Mouse (Mus musculus) kidney, adult 2 months (tissue): ENCODE data around the gene Noc2l. TPM values are rescaled to one million over a fixed set of nuclear protein-coding genes. Genes with fewer than 3 reads are reported as not detected.
A peak's percentile ranks its signal among the peaks of the same experiment; 100 is the strongest.

ENCODE experiments used
- DNase-seq: peaks from one replicate; pipeline ENCODE4 v3.0.0; 2021
- H3K27ac ChIP-seq: fragments of 200-500 bp; 2 replicates; pipeline ENCODE4 v1.5.1; 2012; ENCODE audit warnings: low read depth, low read length, control low read depth, inconsistent platforms; ENCODE audit not compliant: insufficient read depth
- H3K27me3 ChIP-seq: fragments of 200-500 bp; replicated peaks from 2 replicates; pipeline ENCODE4 v1.6.1; 2012; ENCODE audit warnings: mild to moderate bottlenecking, moderate library complexity, low read length, inconsistent platforms; ENCODE audit not compliant: control insufficient read depth, insufficient read depth
- H3K36me3 ChIP-seq: fragments of 200-500 bp; 2 replicates; pipeline ENCODE4 v1.6.1; 2012; ENCODE audit warnings: mild to moderate bottlenecking, moderate library complexity, low read length, inconsistent platforms; ENCODE audit not compliant: control insufficient read depth, insufficient read depth
- H3K4me1 ChIP-seq: fragments of 200-500 bp; 2 replicates; pipeline ENCODE4 v1.6.1; 2011; ENCODE audit warnings: low read length; ENCODE audit not compliant: control insufficient read depth, insufficient read depth
- H3K4me3 ChIP-seq: fragments of 200-500 bp; 2 replicates; pipeline ENCODE4 v1.5.1; 2011; ENCODE audit warnings: mild to moderate bottlenecking, low read depth, low read length, control low read depth; ENCODE audit not compliant: insufficient read depth
- CTCF ChIP-seq: fragments of 200-500 bp; conservative IDR thresholded peaks from 2 replicates; pipeline ENCODE4 v1.5.1; 2011; ENCODE audit warnings: low read depth, mild to moderate bottlenecking, control low read depth, low read length, moderate library complexity, mixed read lengths; ENCODE audit not compliant: insufficient read depth, insufficient read length
- POLR2A ChIP-seq: fragments of 200-500 bp; IDR thresholded peaks from one replicate; pipeline ENCODE4 v1.6.1; 2011; ENCODE audit warnings: low read depth, low read length, control low read depth
- WGBS: fragments of 180-500 bp; shearing (Covaris S2); methylation state at CpG from one replicate; pipeline ENCODE4 v1.1.7; 2018; 5-methylcytosine and 5-hydroxymethylcytosine counted together
- polyA plus RNA-seq: library from polyadenylated mRNA; depleted of rRNA; stranded (reverse); fragments of >200 nt; gene quantifications from 2 replicates; pipeline ENCODE4 v1.2.3, GENCODE M21; 2012

The Noc2l gene
- polyA plus RNA-seq, 1 experiment, result 46.1 TPM

DNA sequence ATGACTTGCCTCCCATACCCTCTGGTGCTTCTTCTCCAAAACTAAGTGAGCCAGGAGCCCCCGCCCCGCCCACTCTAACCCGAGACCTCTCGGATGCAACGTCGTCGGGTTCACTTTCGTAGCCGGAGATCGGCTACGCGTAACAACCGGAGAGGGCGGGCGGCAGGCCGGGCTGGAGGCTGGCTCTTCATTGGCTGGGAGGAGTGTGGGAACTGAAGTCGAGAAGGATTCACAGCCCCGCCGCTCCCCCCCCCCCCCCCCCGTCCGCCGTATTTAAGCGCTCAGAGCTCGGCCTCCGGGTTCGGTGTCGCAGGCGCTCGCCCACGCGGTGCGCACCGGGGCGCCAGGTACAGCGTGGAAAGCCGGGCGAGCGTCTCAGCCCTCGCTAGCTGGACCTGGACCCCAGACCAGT, 32.8 kb upstream of the Noc2l start, which contains the start of gene AW011738:
Gene AW011738, plus strand, starts transcription at position 304 of the 412 bp plus-strand sequence.
- Histone ChIP-seq H3K27ac (peak within 1 kb of the TSS; percentile 75), H3K27me3 (no peaks in the 10 kb centered on the region), H3K4me1 (0 out of 2 replicates have a peak, but pooled peaks cover 2% of the 10 kb centered on the region), H3K36me3 (no peaks in the 10 kb centered on the region), H3K4me3 (peak within 1 kb of the TSS; percentile 79)
- WGBS, result under 1% methylated on average over 39 of the region's 39 CpGs
- TF ChIP-seq CTCF (no peak), POLR2A (no peak)
- DNase-seq, result peak; percentile 82

GRCm38 (mm10) chr4:156203413-156204131, 32.2 kb upstream of the Noc2l start:
- 0 out of 2 replicates have a peak, but pooled peaks cover 2% of the 10 kb centered on the region for H3K4me1 ChIP-seq
- peak overlapping the region; percentile 79 for H3K4me3 ChIP-seq
- H3K27me3 ChIP-seq, result no peaks in the 10 kb centered on the region
- H3K27ac ChIP-seq, result peak overlapping the region; percentile 75
- no peak for DNase-seq
- no peaks in the 10 kb centered on the region for H3K36me3 ChIP-seq
- no peak for TF ChIP-seq CTCF
- TF ChIP-seq POLR2A, result no peak
- WGBS, result 2% methylated on average over 49 of the region's 49 CpGs

DNA sequence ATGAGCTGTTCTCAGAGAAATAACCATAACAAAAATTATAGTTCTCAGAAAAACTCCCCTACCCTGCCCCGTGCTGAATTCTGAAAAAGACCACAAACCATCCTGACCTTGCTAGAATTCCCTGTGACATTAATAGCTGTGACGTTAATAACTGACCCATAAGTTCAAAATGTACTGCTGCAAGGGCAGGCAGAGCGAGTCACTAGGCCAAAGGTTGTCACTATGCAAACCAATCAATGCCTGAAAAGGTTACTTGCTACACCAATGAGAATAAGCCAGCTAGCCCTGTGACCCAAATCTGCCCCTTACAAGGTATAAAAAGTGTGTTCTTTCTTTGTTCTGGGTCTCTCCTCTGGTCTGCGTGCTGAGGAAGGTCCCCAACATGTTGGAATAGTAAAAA, 26.9 kb upstream of the Noc2l start:
- TF ChIP-seq CTCF (no peak), POLR2A (no peak)
- Histone ChIP-seq H3K4me1 (no peaks in the 10 kb centered on the region), H3K36me3 (no peaks in the 10 kb centered on the region), H3K27ac (no peak overlapping the region), H3K27me3 (no peaks in the 10 kb centered on the region), H3K4me3 (no peak overlapping the region)
- 78% methylated on average over 4 of the region's 4 CpGs for WGBS
- no peak for DNase-seq

DNA sequence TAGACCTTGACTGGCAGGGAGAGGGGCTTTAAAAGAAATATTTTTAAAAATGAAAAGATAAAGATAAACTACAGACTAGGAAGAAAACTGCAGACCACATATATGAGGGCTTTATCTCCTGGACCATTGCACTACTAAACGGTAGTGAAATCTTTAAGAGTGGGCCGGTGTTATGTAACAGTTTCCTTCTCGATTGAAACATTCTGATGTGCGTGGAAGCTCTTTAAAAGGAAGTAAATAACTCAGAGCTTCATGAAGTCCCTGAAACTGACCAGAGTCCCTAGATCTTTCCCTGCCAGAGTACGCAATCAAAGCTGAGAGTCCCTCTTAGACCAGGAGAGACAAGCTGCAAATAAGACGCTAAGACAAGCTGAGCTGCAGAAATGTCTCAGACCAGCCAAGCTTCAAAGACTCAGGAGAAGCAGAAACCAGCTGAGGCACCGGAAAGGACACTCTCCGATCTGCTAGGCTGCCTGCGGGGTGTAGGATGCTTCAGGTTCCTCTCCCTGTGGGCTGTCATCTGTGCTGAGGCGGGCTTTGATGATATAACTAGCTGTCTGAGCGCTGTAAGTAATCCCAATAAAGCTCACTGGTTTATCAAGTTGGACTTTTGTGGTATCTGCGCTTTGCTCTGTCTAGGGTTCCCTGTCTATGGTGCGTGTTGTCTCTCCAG, 25.7 kb upstream of the Noc2l start:
- 76% methylated on average over 13 of the region's 13 CpGs for WGBS
- H3K4me1 ChIP-seq, result no peaks in the 10 kb centered on the region
- no peaks in the 10 kb centered on the region for H3K27me3 ChIP-seq
- H3K4me3 ChIP-seq, result no peak overlapping the region
- TF ChIP-seq CTCF (no peak), POLR2A (no peak)
- H3K27ac ChIP-seq, result no peak overlapping the region
- DNase-seq, result no peak
- no peaks in the 10 kb centered on the region for H3K36me3 ChIP-seq

- Histone ChIP-seq H3K36me3 (no peaks in the 10 kb centered on the region), H3K27ac (no peak overlapping the region), H3K4me3 (no peak overlapping the region), H3K27me3 (no peaks in the 10 kb centered on the region), H3K4me1 (no peaks in the 10 kb centered on the region)
- no peak for DNase-seq
- 96% methylated on average over 13 of the region's 13 CpGs for WGBS
- TF ChIP-seq CTCF (no peak), POLR2A (no peak)
Measured at GRCm38 (mm10) chr4:156213134-156213533, 22.7 kb upstream of the Noc2l start.

DNA sequence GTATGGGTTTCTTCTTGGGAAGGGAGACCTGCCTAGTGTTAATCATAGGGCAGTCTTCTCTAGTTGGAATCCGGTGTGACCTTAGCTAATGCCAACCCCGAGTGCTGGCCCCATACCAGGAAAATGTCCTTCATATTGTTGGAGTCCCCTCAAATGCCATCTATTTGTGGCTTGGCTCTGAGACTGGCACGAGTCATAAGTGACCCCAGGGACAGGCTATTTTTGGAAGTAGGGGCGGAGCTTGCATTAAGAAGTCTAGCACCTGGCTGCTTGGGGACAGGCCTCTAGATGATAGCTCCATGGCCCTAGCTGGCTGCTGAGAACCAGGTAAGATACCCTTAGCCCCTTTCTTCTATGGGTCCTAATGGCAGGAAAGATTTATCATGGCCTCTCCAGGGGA, 20.2 kb upstream of the Noc2l start, which contains the start of gene Perm1:
Gene Perm1, plus strand, starts transcription at position 220 of the 400 bp plus-strand sequence.
- DNase-seq, result peak; percentile 74
- Histone ChIP-seq H3K36me3 (no peaks in the 10 kb centered on the region), H3K4me1 (no peaks in the 10 kb centered on the region), H3K4me3 (no peak within 1 kb of the TSS; the same call in 1 of the 2 replicates), H3K27ac (peak within 1 kb of the TSS; percentile 72), H3K27me3 (no peaks in the 10 kb centered on the region)
- TF ChIP-seq CTCF (no peak), POLR2A (no peak)
- 43% methylated on average over 4 of the region's 4 CpGs for WGBS

GRCm38 (mm10) chr4:156216196-156216595, 19.6 kb upstream of the Noc2l start:
- DNase-seq, result no peak
- no peaks in the 10 kb centered on the region for H3K4me1 ChIP-seq
- no peaks in the 10 kb centered on the region for H3K36me3 ChIP-seq
- WGBS, result 69% methylated on average over 2 of the region's 2 CpGs
- H3K27me3 ChIP-seq, result no peaks in the 10 kb centered on the region
- no peak for TF ChIP-seq CTCF
- TF ChIP-seq POLR2A, result no peak
- no peak overlapping the region; the same call in 1 of the 2 replicates for H3K4me3 ChIP-seq
- peak overlapping the region; percentile 72 for H3K27ac ChIP-seq
